Mouse (Mus musculus): ENCODE results near the gene Ripor3. TPM values are rescaled to one million over a fixed set of nuclear protein-coding genes. Genes with fewer than 3 reads are reported as not detected.

Ripor3 gene
- total RNA-seq, 2 experiments from 2014 or later: 3.5 to 5.8 TPM

DNA sequence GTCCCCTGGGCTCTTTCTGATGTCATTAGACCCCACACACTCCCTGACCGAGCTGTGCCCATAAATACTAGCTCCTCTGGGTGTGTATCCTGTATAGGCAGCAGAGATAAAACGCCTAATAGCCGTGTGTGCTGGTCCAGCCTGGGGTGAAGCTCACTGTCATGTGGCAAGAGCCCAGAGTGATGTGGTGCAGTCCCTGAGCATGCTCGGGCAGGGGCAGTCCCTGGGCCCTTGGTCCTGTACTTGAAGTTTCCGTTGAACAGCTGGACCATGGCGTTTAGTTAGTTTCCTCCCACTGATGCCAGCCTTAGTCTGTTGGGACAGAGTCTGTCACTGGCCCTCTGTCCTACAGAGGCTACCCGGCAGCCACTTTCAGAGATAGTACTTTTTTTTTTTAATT, 55.5 kb downstream of the Ripor3 start:
- DNase-seq: no peak

DNA sequence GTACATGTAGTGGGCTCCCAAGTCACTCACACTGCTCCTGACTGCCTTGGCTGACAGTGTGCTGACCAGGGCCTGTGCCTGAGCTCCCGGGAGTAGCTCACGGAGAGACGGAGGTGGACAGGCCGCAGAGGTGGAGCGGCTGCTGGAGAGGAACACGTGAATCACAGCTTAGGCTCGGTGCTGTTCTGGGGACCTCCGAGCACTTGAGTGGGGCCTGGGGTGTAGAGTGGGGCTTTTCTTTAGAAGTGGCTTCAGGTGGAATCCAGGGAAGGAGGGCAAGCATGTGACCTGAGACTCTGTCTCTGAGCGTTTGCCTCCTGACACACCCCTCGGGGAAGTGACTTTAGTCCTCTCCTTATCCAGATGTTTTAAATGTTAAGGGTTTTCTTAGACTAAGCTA, 56.6 kb downstream of the Ripor3 start:
- DNase-seq: no peak

DNA sequence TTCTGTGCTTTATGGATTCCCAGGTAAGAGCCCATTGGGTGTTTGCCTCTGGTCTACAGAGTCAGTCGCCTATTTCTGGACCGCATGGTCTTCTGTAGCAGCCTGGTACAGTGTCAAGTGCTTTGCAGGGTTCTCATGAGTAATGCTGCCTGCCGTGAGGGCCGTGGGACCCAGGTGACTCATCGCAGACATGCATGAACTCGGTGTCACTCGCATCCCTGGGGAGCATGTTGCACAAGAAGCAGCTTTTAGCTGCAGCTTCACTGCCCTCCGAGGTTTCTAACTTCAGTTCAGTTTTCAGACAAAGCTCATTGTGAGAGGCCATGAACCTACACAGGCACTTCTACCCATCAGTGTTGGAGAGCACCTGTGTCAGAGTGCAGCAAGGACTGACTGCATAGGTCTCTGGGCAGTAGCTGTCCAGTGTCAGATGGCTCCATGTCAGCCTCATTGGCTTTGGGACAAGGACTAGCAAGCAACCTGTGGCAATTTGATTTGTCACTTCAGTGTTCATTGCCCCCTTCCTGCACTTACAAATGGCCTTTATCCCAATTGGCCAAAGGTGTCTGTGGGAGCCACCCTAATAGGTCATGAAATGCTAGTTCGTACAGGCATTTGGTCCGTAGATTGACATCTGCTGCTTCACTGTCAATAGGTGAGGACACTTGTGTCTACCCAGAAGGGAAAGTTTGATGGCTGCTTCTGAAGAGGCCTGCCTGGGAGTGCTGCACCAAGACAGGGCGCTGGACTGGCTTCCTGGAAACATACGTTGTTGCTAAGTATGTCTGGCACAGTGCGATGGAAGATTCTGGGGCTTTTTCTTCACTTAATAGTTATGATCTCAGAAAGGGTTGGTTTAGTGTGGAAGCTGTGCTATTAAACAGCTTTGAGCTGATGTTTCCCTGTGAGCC, 58.9 kb downstream of the Ripor3 start:
- DNase-seq: no peak

DNA sequence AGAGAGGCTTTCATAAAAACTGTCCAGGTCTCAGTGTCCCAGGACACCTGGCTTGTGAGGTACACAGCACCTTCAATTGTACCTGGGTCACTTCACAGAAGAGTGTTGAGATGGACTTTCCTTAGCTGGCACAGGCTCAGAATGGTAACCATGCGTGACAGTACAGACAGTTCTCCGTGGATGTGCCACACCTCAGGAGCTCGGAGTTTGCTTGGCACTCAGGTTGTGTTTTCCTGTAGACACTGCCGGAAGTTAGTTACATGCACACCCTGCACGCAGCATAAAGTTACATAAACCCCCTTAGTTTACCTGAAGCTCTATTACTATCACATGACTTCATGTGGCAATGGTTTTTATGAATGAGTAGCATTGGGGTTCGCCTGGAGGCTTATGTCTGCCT, 59.7 kb downstream of the Ripor3 start:
- no peak for DNase-seq

DNA sequence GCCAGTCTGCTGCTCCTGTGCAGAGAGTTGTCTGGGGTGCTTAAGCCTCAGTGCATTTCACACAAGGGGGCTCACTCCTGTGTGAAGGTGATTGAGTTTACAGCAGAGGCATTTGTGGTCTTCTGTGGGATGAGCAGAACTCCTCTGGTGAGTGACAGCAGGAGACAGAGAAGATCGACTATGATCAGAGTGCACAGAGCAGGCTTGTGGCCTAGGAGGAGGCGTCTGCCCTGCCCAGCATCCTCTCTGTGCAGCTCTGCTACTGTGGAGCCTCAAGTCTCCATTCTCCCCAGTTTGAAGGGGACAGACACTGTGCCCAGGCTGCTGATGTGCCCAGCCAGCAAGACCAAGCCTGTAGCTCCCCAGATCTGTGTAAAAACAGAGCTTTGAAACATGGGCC, 60.6 kb downstream of the Ripor3 start:
- no peak for DNase-seq

DNA sequence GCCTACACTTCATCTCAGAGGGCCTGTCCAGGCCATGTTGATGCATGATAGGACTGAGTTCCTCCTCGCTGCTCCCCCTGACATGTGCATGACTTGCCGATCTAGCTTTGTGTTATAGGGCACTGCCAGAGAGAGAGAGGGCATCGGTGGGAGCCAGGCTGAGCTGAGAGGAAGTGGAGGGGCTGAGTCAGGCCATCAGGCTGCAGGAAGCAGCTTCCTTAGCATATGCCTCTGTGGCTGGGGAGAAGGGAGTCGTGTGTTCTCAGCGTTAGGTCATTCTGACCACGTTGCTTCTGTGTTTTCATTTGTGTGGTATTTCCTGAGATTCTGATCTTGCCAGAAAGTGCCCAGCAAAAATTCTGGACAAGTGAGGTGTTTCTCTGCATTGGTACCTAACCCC, 61.2 kb downstream of the Ripor3 start:
- no peak for DNase-seq

DNA sequence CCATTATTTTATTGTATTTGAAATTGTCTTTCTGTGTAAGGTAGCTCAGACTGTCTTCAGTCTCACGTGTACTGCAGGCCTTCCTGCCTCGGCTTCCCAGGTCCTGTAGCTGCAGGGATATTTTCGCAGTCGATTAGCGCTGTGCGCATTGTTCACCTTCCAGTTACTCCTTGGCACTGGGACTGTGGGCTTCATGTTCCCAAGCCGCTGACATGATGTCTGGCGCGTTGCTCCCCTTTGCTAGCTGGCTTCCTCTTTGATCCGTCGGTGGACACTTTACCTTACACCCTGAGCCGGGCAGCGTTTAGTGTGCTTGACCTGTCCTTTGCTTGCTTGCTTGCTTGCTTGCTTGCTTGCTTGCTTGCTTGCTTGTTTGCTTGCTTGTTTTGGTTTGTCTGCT, 61.9 kb downstream of the Ripor3 start:
- no peak for DNase-seq

DNA sequence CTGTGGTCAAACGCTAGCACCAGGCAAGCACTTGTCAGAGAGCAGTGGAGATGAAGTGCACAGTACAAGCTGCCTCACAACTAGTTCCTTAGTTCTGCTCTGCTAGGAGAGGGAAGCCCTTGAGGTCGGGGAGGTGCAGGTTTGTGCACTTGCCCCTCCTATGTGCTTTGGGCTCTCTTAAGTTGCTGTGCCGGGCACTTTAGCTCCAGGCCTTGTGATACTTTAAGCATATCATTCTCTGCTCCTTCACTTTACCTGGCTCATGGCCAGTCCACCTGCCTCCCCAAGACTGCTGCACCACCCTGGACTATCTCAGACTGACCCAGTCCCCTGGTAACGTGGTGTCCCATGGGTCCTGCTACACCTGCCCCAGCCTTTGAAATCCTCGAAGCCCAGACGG, 62.4 kb downstream of the Ripor3 start:
- DNase-seq: no peak

DNA sequence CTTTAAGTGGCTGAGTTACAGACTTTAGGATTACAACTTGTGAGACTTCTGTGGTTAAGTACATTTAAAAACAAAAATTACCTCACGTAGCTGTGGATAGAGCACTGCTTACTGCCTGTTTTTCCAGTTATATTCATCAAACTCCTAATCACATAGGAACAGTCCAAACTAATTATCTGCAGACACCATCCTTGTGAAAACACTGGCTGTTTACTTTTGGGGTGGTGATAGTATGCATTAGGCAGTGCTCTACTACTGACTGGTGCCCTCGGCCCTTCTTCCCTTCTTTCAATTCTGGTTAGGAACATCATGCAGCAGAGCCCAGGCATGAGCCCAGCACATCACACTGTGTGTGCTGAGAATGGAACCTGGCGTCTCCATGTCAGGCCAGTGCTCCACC, 63.2 kb downstream of the Ripor3 start:
- no peak for DNase-seq

DNA sequence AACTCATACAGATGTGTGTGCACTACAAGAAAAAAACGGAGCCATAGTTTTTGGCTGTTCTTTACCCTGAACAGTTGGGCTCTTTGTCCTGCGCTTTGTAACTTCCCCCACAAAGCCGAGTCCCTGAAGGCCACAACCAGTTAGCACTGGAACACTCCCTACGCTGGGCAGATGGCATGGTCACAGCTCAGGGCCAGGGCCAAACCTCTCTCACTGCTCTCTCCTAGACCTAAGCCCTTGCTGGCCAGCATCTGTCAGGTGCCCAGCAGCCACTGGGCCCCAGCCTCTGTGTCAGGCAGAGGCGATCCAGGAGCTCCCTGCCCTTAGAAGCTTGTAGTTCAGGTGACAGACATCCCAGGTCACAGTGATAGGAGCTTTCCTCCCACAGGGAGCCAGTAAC, 65.0 kb downstream of the Ripor3 start:
- no peak for DNase-seq

DNA sequence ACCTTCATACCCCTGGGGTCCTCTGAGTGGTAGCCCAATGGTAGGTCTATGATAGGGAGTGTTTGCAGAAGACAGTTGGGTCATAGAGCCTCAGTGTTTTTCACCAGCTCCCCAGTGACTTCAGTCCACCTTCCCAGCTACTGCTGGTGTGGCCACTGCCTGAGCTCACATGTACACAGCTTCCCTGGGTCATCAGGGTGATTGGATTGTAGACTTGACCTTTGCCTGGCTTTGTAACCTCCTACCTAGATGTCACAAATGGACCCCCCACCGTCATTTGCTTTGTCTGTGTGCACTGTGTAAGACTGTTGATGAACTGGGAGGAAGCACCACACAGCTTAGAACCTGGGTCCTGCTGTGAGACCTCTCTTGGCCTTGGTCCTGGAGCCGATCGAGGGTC, 66.2 kb downstream of the Ripor3 start:
- DNase-seq: no peak

DNA sequence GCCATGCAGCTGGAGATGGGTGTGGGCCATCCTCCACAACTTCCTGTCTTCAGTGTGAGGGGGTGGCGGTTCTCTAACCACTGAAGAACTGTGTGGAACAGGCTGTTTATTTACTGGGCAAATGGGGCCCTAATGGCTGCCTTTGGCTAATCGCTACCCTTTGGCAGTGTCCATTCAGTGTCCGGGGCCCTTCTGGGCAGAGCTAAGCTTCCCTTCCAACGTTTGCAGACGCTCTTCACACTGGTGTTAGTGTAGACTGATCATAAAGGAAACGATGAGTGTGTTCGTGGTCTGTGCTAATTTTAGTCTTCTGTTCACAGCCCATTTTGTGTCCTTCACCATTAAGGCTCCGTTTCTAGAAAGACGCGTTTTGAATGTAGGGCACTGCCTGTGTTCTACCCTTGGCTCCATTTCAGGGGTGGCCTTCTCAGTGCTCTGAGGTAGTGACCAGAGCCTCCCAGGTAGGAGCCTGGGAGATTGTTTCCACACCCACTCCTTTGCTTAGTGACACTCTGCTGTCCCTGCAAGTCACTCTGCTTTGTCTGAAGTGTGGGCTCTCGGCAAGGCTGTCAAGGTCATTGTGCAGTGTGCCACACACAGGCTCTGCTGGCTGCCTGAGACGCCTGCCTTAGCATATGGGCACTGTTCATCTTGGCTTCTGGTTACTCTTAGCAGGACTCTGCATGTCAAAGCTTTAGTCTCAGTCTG, 67.3 kb downstream of the Ripor3 start:
- DNase-seq: no peak

DNA sequence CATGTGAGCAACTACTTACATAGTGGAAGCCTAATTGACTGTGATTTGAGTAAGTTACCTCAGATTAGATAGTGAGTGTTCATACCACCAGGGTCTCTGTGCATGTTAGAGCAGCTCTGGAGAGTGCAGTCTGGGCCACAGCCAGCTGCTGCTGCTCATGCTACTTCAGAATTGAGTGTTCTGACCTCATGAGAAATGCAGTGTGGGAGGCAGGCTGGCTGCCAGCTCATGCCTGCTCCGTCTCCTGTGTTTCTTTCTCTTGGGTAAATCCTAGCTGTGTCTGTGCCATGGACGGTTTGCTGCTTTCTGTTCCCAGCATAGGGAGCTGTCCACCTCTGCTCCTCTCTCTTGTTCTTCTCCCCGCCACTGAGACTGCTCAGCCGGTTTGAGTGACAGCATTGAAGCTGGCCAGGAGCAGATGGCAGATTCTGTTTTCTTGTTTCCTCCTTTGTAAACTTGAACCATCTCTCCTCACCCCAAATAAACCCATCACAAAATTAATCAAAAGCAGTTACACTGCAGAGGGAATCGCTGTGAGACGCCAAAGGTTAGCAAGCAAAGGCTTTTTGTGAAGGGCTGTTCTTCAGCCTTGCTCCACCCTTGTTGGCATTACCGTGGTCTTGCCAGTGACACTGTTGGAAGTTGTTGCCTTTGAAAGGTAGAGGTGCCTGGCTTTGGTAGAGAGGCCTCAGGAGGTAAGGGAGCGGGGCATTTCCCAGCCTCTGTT, 68.1 kb downstream of the Ripor3 start:
- peak; percentile 58 for DNase-seq

DNA sequence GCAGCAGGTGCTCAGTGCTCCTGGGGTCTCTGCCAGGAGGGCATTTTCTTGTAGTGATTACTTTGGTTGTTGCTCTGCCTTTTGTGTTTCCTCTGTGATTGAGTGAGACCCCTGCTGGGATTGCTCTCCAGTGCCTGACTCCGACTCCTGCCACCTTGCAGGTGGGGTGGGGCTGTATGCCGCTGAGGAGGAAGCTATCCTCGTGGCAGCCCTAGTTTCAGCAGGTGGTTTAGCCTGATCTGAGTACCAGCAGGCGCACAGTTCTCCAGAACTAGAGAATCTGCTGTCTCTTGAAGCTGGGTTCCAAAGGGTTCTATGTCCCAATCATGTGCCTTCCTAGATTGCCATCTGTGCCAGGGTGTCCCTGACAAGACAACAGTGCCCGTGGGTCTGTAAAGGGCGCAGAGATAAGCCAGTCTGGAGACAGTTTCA, 68.7 kb downstream of the Ripor3 start:
- no peak for DNase-seq

DNA sequence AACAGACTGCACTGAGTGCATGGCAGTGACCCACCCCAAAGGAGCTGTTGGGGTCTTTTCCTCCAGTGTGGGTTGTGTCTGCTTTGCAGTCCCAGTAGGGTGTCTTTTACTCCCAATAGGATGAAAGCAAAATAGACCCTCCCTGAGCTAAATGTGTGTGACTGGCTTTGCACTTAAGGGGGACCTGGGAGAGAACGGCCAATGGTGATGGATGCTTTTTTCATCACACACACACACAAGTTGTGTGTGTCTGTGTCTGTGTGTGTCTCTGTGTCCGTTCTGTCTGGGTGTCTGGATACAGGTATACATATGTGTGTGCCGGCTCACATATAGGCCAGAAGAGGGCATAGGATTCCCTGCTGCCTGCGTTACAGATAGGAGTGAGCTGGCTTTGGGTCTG, 69.1 kb downstream of the Ripor3 start:
- DNase-seq: no peak

DNA sequence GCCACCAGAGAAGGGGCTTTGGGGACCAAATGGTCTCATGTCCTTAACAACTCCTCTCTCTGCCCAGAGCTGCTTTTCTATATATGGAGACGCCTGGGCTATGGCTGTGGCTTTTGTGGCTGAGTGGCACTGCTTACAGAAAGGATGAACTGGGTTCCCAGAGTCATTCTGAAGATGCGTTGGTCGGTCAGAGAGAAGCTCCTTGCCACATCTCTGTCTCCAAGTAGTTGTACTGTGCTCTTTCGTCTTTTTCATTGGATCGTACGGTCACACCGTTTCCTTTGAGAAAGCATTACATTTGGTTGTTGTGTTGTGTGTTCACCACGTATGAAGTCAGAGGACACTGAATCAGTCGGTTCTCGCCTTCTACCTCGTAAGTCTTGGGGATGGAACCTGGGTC, 69.8 kb downstream of the Ripor3 start:
- DNase-seq: no peak

DNA sequence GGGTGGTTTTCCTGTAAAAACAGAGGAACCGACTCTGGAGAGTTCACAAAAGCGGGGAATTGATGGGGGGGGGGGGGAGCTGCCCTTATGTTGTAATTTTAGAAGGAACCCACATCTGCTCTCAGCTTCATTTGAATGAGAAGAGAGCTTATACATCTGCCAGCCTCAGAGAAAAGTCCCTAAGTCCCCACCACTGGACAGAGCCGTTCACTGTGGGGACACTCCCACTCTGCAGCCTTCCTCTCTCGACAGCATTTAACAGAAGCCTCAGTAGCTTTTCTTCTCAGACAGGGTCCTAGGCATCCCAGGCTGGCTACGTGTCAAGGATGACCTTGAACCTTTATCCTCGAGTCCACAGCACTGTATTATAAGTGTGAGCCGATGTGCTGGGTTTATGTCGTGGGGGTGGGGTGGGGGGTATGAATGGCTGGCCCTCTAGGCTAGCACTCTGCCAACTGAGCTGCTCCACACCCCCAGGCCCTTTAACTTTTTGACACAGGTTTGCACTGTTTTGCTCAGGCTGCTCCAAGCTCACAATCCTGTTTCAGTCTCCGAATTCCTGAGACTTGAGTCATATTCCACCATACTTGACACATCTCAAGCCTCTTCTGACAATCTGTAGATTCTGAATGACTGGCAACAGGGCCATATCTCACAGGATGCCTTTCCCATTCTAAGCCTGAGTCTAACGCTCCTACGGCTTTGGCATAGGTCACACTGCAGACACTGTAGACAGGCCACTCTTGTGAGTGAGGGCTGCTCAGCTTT, 70.6 kb downstream of the Ripor3 start:
- DNase-seq: no peak

DNA sequence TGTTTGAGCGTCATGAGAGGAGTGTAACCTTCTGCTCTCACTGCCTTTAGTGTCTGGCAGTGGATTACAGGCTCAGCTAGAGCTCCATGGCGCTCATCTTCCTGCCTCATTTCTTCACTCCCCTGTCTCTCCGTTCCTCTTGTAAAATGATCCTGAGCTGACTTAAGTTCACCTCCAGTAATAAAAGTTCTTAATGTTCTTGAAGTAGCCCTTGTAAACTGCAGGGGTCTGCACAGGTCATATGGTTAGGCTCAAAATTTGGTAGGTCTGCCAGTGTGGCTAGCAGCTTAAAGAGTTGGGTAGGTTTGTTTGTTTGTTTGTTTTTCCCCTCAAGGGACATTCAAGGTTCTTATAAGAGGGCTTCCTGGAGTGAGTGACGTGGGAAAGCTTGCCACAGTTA, 71.2 kb downstream of the Ripor3 start:
- no peak for DNase-seq

DNA sequence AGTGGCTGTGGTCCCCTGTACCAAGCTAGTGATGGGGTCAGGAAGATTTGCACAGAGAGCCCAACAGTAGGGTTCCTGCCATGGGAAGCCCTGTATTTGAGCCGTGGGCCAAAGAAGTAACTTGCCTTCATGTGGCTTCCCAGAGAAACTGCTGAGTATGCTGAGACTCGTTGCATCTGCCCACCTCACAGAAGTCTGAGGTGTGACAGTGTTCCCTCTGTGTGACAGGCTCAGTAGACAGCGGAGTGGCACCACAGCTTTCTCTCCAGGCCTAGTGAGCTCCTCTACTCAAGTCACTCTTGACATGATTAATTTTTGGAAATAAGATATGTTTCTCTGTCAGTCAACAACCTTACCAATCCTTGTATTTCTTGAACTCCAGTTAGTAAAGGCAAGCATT, 71.6 kb downstream of the Ripor3 start:
- no peak for DNase-seq

DNA sequence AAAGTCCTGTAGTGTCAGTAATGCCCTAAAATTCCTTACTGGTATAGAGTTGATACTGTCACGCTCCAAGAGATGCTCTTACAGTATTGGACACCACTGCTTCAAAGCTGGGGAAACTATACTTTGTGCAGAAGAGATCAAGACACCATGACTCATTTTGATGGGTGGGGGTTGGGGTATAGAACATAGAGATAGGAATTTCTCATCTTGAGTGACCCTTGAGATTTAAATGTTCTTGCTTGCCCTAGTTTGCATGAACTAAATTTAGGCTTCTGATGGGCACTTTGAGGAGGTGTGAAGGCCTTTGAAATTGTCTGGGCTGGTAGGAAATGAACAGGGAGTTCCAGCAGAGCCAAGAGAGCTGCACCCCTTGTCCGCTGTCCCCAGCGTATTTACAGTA, 74.5 kb downstream of the Ripor3 start:
- no peak for DNase-seq

DNA sequence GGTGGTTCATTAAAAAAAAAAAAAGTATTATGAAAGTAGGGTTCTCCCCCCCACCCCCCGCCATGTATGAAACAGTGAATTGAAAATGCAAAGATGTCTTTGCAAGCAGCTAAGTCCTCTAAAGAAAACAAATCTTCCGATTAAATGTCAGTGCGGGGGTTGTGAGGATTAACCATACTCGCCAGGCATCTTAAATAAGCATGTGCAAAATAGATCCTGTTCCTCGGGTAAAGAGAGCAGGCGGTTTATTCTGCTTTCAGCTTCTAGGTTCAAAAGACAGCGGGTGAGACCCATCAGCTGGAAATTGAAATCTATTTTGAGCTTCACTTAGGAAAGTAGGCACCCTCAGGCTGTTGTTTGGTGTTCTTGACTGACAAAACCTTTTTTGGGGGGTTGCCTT, 77.0 kb downstream of the Ripor3 start:
- DNase-seq: no peak

DNA sequence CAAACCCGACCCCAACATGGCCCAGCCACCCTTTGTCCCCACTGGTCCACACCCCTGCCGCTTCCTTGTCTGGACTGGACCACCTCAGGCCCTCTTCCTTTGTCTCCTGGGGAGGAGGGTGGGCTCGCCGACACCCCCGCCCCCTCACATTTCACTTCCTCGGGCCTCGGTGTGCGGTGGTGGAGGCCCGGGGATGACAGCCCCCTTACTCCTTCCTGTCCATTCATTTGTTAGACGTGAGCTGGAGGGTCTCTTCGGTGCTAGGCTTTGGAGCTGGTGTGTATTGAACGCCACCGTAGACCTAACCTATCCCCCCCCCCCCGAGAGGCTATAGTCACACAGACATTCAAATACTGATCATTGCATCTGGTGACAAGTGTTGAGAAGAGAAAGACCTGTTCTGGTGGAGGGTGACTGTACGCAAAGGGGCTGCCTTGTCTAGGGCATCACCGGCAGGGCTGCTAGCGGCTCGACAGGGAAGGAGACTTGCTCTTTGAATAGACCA, 77.6 kb downstream of the Ripor3 start:
- no peak for DNase-seq

Data from gastrocnemius, postnatal 10 days (tissue).